Mouse (Mus musculus) Patski (cell line): Measurements from ENCODE around the gene Rnf10. TPM values are rescaled to one million over a fixed set of nuclear protein-coding genes. Genes with fewer than 3 reads are reported as not detected.

Source experiments
- ATAC-seq: fragments of 100-300 bp; one replicate; pipeline ENCODE4 v1.8.0; 2021
- CTCF ChIA-PET: fragments of 350-600 bp; sonication (Branson Sonifier 250); formaldehyde crosslinking; loops from one replicate; lab custom pipeline; 2022; ENCODE audit warnings: inconsistent platforms; lab: Charles Lee
- POLR2A ChIA-PET: fragments of 350-600 bp; sonication (Branson Sonifier 250); formaldehyde crosslinking; loops from one replicate; lab custom pipeline; 2022; ENCODE audit warnings: antibody characterized with exemption, inconsistent platforms; lab: Charles Lee
- DNase-seq: peaks from one replicate; pipeline ENCODE4 v3.0.0-alpha.2; 2011; ENCODE audit warnings: low read depth, low spot score
- H3K27me3 ChIP-seq: fragments of 371-371 bp; one replicate; pipeline ENCODE4 v1.5.1; 2021
- CTCF ChIP-seq: fragments of 100-300 bp; IDR thresholded peaks from one replicate; pipeline ENCODE4 v1.5.1; 2021
- in situ Hi-C: fragments of 300-500 bp; cut with MboI; formaldehyde crosslinking; loops from 3 replicates; pipeline ENCODE4 v1.11.1; 2018; ENCODE audit warnings: low pct_unique_long_range_greater_than_20kb, mixed read lengths
- polyA plus RNA-seq: library from polyadenylated mRNA; unstranded; gene quantifications from one replicate; pipeline ENCODE4 v1.2.3, GENCODE M21; 2021

The Rnf10 gene
- polyA plus RNA-seq, 1 experiment from 2014 or later = 286 TPM

GRCm38 (mm10) chr5:115266787-115267468 is 5.8 kb downstream of the Rnf10 start:
- no peaks in the 10 kb centered on the region for H3K27me3 ChIP-seq
- TF ChIP-seq CTCF = no peak
- ChIA-PET CTCF (interaction anchor here (1.2 to 1.9 kb wide), 4 partner anchors 9 to 107 kb away, joined by 3 to 5 read pairs (median 4); no protein-coding TSS in a partner anchor), POLR2A (interaction anchor here (0.7 to 1.2 kb wide), 3 partner anchors 9 to 74 kb away, joined by 3 to 7 read pairs (median 4); partner anchors contain the start of genes Gatc and Triap1)
- in situ Hi-C loops = no loop called here
- DNase-seq (no peak), ATAC-seq (no peak)

GRCm38 (mm10) chr5:115266340-115266739 is 6.4 kb downstream of the Rnf10 start:
- POLR2A ChIA-PET = interaction anchor here (0.6 to 1.2 kb wide), 3 partner anchors 8 to 74 kb away, joined by 3 to 4 read pairs (median 3); no protein-coding TSS in a partner anchor
- in situ Hi-C loops = no loop called here
- no peak for TF ChIP-seq CTCF
- CTCF ChIA-PET = interaction anchor here (1.0 to 2.1 kb wide), 6 partner anchors 8 to 106 kb away, joined by 3 to 5 read pairs (median 4); no protein-coding TSS in a partner anchor
- ATAC-seq (no peak), DNase-seq (no peak)
- H3K27me3 ChIP-seq = no peaks in the 10 kb centered on the region

GRCm38 (mm10) chr5:115262502-115263291 is 10.0 kb downstream of the Rnf10 start:
- CTCF ChIA-PET = no interaction called here
- no peak for TF ChIP-seq CTCF
- DNase-seq = no peak
- no peak for ATAC-seq
- POLR2A ChIA-PET = no interaction called here
- in situ Hi-C loops = no loop called here
- no peaks in the 10 kb centered on the region for H3K27me3 ChIP-seq

- no peak for TF ChIP-seq CTCF
- POLR2A ChIA-PET = no interaction called here
- CTCF ChIA-PET = no interaction called here
- DNase-seq = no peak
- H3K27me3 ChIP-seq = no peaks in the 10 kb centered on the region
- in situ Hi-C loops = no loop called here
- no peak for ATAC-seq
Observed at GRCm38 (mm10) chr5:115261880-115262279, 10.8 kb downstream of the Rnf10 start.

- in situ Hi-C loops = no loop called here
- H3K27me3 ChIP-seq = no peaks in the 10 kb centered on the region
- ChIA-PET CTCF (interaction anchor here (1.5 kb wide), 1 partner anchor 12 kb away, joined by 4 read pairs; no protein-coding TSS in a partner anchor), POLR2A (no interaction called here)
- TF ChIP-seq CTCF = no peak
- ATAC-seq (no peak), DNase-seq (no peak)
Observed at GRCm38 (mm10) chr5:115261141-115261540, 11.6 kb downstream of the Rnf10 start.

- CTCF ChIA-PET = interaction anchor here (1.5 kb wide), 1 partner anchor 11 kb away, joined by 4 read pairs; no protein-coding TSS in a partner anchor
- ATAC-seq = no peak
Observed at GRCm38 (mm10) chr5:115260356-115260755, 12.3 kb downstream of the Rnf10 start.

GRCm38 (mm10) chr5:115256909-115257546 is 15.7 kb downstream of the Rnf10 start:
- TF ChIP-seq CTCF = no peak
- ChIA-PET POLR2A (no interaction called here), CTCF (no interaction called here)
- ATAC-seq = no peak
- no peaks in the 10 kb centered on the region for H3K27me3 ChIP-seq
- in situ Hi-C loops = no loop called here
- no peak for DNase-seq

More at GRCm38 (mm10) chr5:115260356-115260755, 12.3 kb downstream of the Rnf10 start:
- in situ Hi-C loops = no loop called here
- H3K27me3 ChIP-seq = no peaks in the 10 kb centered on the region
- TF ChIP-seq CTCF = no peak
- POLR2A ChIA-PET = interaction anchor here (0.7 to 1.3 kb wide), 2 partner anchors 11 to 41 kb away, joined by 3 to 4 read pairs; partner anchors contain the start of gene Dynll1
- DNase-seq = no peak

GRCm38 (mm10) chr5:115255472-115255871 is 17.2 kb downstream of the Rnf10 start:
- POLR2A ChIA-PET = interaction anchor here (1.0 kb wide), 1 partner anchor 10 kb away, joined by 3 read pairs; no protein-coding TSS in a partner anchor
- CTCF ChIA-PET = interaction anchor here (0.9 to 1.4 kb wide), 3 partner anchors 16 to 64 kb away, joined by 3 to 5 read pairs (median 3); partner anchors contain the start of gene Pop5
- no peak for DNase-seq
- no peak for ATAC-seq
- no peak for TF ChIP-seq CTCF
- H3K27me3 ChIP-seq = no peaks in the 10 kb centered on the region
- in situ Hi-C loops = no loop called here

GRCm38 (mm10) chr5:115240191-115240590 is 32.5 kb downstream of the Rnf10 start:
- POLR2A ChIA-PET = interaction anchor here (0.9 kb wide), 1 partner anchor 71 kb away, joined by 3 read pairs; no protein-coding TSS in a partner anchor
- ATAC-seq (no peak), DNase-seq (no peak)
- CTCF ChIA-PET = interaction anchor here (0.7 to 1.3 kb wide), 3 partner anchors 9 to 80 kb away, joined by 3 read pairs; no protein-coding TSS in a partner anchor
- H3K27me3 ChIP-seq = no peaks in the 10 kb centered on the region
- no peak for TF ChIP-seq CTCF
- in situ Hi-C loops = no loop called here
